Mouse (Mus musculus) ovary, postnatal 14 days (tissue): ENCODE measurements around the gene Mid1.
"Not testable (repeated sequence)": the region's sequence is repeated elsewhere in the genome, so short reads cannot be mapped to it uniquely, and the experiment has no call there.

ENCODE experiments used
- DNase-seq: peaks from one replicate; pipeline ENCODE4 v3.0.0; 2022; ENCODE audit warnings: low spot score

Gene Mid1

DNA sequence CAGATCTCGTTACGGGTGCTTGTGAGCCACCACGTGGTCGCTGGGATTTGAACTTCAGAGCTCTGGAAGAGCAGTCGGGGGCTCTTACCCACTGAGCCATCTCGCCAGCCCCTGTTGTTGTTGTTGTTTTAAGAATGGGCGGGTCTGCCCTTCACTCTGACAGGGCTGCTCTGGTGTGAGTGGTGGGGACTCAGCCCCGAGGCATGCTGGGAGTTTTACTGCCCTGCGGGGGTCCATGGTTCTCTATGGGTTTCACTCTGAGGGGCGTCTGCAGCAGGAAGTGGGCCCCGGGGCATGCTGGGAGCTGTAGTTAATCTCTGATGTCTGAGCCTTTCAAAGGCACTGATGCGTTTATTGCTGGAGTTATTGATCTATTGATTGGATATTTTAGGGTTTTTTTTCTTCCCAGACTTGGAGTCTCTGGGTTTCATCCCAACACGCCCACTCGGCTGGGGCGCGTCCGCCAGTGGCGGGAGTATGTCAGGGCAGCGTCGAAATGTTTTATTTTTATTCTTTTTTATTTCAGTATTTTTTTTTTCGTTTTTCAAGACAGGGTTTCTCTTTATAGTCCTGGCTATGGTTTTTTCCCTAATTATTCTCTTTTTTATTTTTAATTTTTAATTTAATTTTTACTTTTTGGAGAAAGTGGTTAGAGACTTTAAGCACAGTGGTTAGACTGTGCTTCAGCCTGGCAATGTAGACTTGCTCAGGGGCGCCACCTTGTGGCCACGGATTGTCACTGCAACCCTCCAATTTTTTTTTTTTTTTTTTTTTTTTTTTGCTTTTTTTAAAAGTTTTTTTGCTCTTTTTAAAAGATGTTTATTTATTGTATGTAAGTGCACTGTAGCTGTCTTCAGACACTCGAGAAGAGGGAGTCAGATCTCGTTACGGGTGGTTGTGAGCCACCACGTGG, 332.6 kb downstream of the Mid1 start:
- DNase-seq = not testable (repeated sequence)

DNA sequence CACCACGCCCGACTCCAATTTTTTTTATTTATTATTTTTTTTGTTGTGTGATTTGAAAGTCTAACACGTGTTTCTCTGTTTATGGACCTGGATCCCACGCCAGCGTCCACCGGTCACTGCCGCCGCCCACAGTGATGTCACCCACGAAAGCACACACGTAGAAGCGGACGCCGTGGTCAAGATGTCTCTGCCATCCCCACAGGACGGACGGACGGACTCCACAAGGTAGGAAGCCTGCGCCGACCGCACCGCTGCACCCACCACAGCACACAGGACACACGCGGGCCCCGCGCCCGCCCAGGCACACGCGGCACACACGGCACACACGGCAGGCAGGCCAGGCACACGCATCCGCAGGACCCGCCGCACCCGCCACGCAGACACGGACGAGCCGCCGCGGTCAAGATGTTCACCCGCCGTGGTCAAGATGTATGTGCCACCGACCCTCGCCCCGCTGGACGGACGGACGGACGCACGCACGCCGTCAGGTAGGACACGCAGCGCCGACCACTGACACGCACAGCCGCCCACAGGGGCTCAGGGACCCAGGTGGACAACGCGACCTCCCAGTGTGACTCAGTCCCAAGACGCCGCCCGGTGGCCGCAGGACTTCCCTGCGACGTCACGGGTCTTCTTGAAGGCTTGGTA, 333.7 kb downstream of the Mid1 start:
- DNase-seq = not testable (repeated sequence)

GRCm38 (mm10) chrX:170019219-170019953, 334.4 kb downstream of the Mid1 start:
- DNase-seq = not testable (repeated sequence)

- DNase-seq = peak; percentile 87
Observed at GRCm38 (mm10) chrX:170019954-170020689, 335.1 kb downstream of the Mid1 start.

- peak; percentile 72 for DNase-seq
Observed at GRCm38 (mm10) chrX:170020690-170021050, 335.7 kb downstream of the Mid1 start.

GRCm38 (mm10) chrX:170021205-170021604, 336.2 kb downstream of the Mid1 start:
- not testable (repeated sequence) for DNase-seq

DNA sequence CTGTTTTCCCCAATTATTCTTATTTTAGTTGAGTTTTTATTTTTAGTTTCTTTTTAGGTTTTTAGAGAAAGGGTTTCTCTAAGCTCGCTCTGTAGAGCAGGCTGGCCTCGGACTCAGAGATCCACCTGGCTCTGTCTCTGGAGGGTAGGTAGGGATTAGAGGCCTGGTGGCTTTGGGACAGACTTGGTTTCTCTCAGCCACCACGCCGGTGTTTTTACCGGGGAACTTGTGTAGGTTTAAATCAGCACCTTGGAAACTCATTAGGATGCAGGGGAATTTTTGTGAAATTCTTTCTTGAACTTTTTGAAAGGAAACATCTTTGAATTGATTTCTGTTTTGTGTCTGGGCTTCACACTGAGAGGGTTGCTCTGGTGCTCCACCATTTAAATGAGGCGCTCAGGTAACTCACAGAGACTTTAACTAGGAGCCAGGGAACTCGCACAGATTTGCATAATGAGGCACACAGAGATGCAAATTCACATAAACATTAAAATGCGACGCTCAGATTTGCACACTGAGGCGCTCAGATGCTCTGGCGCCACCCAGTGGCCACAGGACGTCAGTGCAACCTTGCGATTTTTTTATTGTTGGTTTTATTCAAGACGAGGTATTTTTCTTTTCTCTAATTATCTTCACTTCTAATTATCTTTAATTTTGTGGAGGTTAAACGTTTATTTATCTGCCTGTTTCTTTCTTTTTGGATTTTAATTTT, 336.9 kb downstream of the Mid1 start:
- DNase-seq = not testable (repeated sequence)
